8 mouse cellular contexts compared by ENCODE assay signal in the genomic region with DNA sequence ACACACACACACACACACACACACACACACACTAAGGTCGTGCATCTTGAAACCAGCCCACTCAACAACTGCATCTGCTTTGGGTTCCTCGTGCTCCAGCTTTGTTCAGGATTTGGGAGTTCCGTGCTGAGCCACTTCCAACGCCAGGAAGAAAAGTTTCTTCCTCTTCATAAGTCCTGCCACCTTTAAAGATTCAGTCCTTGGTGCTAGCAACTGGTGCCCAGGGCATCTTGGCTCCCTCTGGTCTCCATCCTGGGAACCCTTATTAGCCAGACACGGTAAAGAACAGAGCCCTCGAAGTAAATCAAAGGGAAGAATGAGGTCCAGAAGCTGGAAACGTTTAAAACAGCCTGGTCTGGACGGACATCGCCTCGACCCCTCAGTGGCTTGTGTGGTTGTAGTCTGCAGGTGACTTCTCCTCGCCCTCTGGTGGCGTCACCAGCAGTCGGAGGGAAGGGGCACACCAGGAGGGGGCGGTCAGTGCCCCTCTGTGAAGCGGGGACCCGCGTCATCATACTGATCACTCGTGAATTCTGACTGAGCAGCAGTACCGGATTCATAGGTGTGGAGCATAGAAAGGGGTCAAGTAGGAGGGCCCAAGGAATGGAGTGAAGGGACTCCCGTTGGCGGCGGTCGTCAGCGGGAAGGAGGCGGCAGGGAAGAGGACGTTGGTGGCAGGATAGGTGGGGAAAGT. TPM values are rescaled to one million over a fixed set of nuclear protein-coding genes. Genes with fewer than 3 reads are reported as not detected.
A peak's percentile ranks its signal among the peaks of the same experiment; 100 is the strongest.
DNase-seq lines count a peak whose midpoint lies in the region; ATAC-seq and TF ChIP-seq lines count a peak whose summit lies in the region.

No protein-coding gene starts in this region.

- H3K9ac ChIP-seq in kidney, postnatal 0 days (ENCODE audit: low read depth, low read length): no peak overlapping the region
- 0 out of 2 replicates have a peak overlapping the region, but pooled peaks have one; percentile 28 for H3K9ac ChIP-seq in embryonic facial prominence, embryonic 14.5 days (ENCODE audit: low read depth, low read length)
- no peak overlapping the region for H3K9ac ChIP-seq in limb, embryonic 11.5 days (ENCODE audit: low read length)
- H3K9ac ChIP-seq in neural tube, embryonic 12.5 days: peak overlapping the region; percentile 26; the same call in 1 of the 2 replicates

- H3K4me2 ChIP-seq in kidney, postnatal 0 days (ENCODE audit: low read length): peak overlapping the region; percentile 79
- H3K4me2 ChIP-seq in embryonic facial prominence, embryonic 14.5 days (ENCODE audit: low read depth, low read length): peak overlapping the region; percentile 89
- peak overlapping the region; percentile 78 for H3K4me2 ChIP-seq in limb, embryonic 11.5 days (ENCODE audit: low read depth, severe bottlenecking)
- peak overlapping the region; percentile 85 for H3K4me2 ChIP-seq in neural tube, embryonic 12.5 days (replicated peaks)

- peak; percentile 26; the same call in 1 of the 2 replicates for TF ChIP-seq CTCF in kidney, postnatal 0 days (IDR thresholded peaks at IDR 0.05; ENCODE audit: low read depth)

- H3K4me3 ChIP-seq in kidney, postnatal 0 days (replicated peaks; ENCODE audit: low read depth, low read length): peak overlapping the region; percentile 46
- H3K4me3 ChIP-seq in embryonic facial prominence, embryonic 14.5 days (ENCODE audit: low read depth, low read length): peak overlapping the region; percentile 48
- H3K4me3 ChIP-seq in limb, embryonic 11.5 days (ENCODE audit: low read depth, low read length): peak overlapping the region; percentile 43
- peak overlapping the region; percentile 41 for H3K4me3 ChIP-seq in neural tube, embryonic 12.5 days

- no peaks in the 10 kb centered on the region for H3K36me3 ChIP-seq in kidney, postnatal 0 days (ENCODE audit: insufficient read depth, low read length)
- H3K36me3 ChIP-seq in embryonic facial prominence, embryonic 14.5 days (ENCODE audit: control insufficient read depth, insufficient read depth, low read length): no peaks in the 10 kb centered on the region
- H3K36me3 ChIP-seq in limb, embryonic 11.5 days (ENCODE audit: control insufficient read depth, insufficient read depth, low read length): no peaks in the 10 kb centered on the region
- H3K36me3 ChIP-seq in neural tube, embryonic 12.5 days: no peaks in the 10 kb centered on the region

- WGBS in kidney, postnatal 0 days: 11% methylated on average over 26 of the region's 26 CpGs
- 10% methylated on average over 26 of the region's 26 CpGs for WGBS in embryonic facial prominence, embryonic 14.5 days
- WGBS in limb, embryonic 11.5 days: 7% methylated on average over 26 of the region's 26 CpGs
- WGBS in neural tube, embryonic 12.5 days: 5% methylated on average over 26 of the region's 26 CpGs

- no peaks in the 10 kb centered on the region for H3K9me3 ChIP-seq in kidney, postnatal 0 days (replicated peaks; ENCODE audit: low read length)
- H3K9me3 ChIP-seq in embryonic facial prominence, embryonic 14.5 days (ENCODE audit: control insufficient read depth, low read length): no peaks in the 10 kb centered on the region
- H3K9me3 ChIP-seq in limb, embryonic 11.5 days (ENCODE audit: control insufficient read depth, low read length): no peaks in the 10 kb centered on the region
- H3K9me3 ChIP-seq in neural tube, embryonic 12.5 days: no peaks in the 10 kb centered on the region

- peaks cover 12% of the 10 kb centered on the region; the same call in 1 of the 2 replicates for H3K4me1 ChIP-seq in kidney, postnatal 0 days (replicated peaks; ENCODE audit: insufficient read depth, low read length)
- H3K4me1 ChIP-seq in embryonic facial prominence, embryonic 14.5 days (ENCODE audit: control insufficient read depth, insufficient read depth, low read length): peaks cover 13% of the 10 kb centered on the region
- H3K4me1 ChIP-seq in limb, embryonic 11.5 days (ENCODE audit: control insufficient read depth, insufficient read depth, low read length): peaks cover 17% of the 10 kb centered on the region
- peaks cover 33% of the 10 kb centered on the region for H3K4me1 ChIP-seq in neural tube, embryonic 12.5 days

- H3K27ac ChIP-seq in kidney, postnatal 0 days: no peak overlapping the region
- H3K27ac ChIP-seq in embryonic facial prominence, embryonic 14.5 days (replicated peaks; ENCODE audit: low read depth, low read length): no peak overlapping the region
- no peak overlapping the region for H3K27ac ChIP-seq in limb, embryonic 11.5 days (replicated peaks; ENCODE audit: low read depth, low read length)
- H3K27ac ChIP-seq in neural tube, embryonic 12.5 days: no peak overlapping the region

- DNase-seq in kidney, postnatal 0 days (ENCODE audit: low spot score): no peak
- DNase-seq in kidney, adult 11 months: no peak
- DNase-seq in embryonic facial prominence, embryonic 14.5 days (ENCODE audit: low spot score): no peak
- no peak for DNase-seq in limb, embryonic 11.5 days (ENCODE audit: low spot score)
- no peak for DNase-seq in cerebellum, postnatal 4 days (ENCODE audit: low spot score in 2 of 2)
- no peak for DNase-seq in thymus, adult 18-20 months
- no peak for DNase-seq in urinary bladder, postnatal 10 days (ENCODE audit: low spot score)

- peaks cover 59% of the 10 kb centered on the region for H3K27me3 ChIP-seq in kidney, postnatal 0 days (ENCODE audit: insufficient read depth, low read length)
- peaks cover 70% of the 10 kb centered on the region for H3K27me3 ChIP-seq in embryonic facial prominence, embryonic 14.5 days (replicated peaks; ENCODE audit: control insufficient read depth, insufficient read depth, low read length)
- H3K27me3 ChIP-seq in limb, embryonic 11.5 days (ENCODE audit: control insufficient read depth, insufficient read depth, low read length): peaks cover 58% of the 10 kb centered on the region
- H3K27me3 ChIP-seq in neural tube, embryonic 12.5 days (replicated peaks): peaks cover 66% of the 10 kb centered on the region

- no peak for ATAC-seq in kidney, postnatal 0 days (replicated peaks; ENCODE audit: low FRiP score, low read depth)
- ATAC-seq in embryonic facial prominence, embryonic 14.5 days (ENCODE audit: low read depth): no peak
- ATAC-seq in limb, embryonic 11.5 days (ENCODE audit: insufficient number of reproducible peaks, low FRiP score, low TSS enrichment, low read depth): no peak
- ATAC-seq in neural tube, embryonic 12.5 days (ENCODE audit: low FRiP score, low read depth): no peak

RNA-seq across cellular contexts. Expression of a gene that starts 2.7 kb away (rescaled TPM):
- 0.05 and 0.07 TPM in 2 replicates for polyA plus RNA-seq in kidney, postnatal 0 days (2015; fragmentation: Nextera tagmentation; extraction: Ambion mirVana)
- polyA plus RNA-seq in embryonic facial prominence, embryonic 14.5 days (2014; fragmentation: Nextera tagmentation; extraction: Ambion mirVana): not detected in 2 replicates
- polyA plus RNA-seq in limb, embryonic 11.5 days (2014; fragmentation: Nextera tagmentation; extraction: Ambion mirVana): 0.04 and 0.09 TPM in 2 replicates
- polyA plus RNA-seq in neural tube, embryonic 12.5 days (2016; fragmentation: Nextera tagmentation; extraction: Ambion mirVana): 1.4 and 1.6 TPM in 2 replicates

RNA-seq across cellular contexts. Expression of a gene that starts 13.7 kb away (rescaled TPM):
- polyA plus RNA-seq in kidney, postnatal 0 days (2015; fragmentation: Nextera tagmentation; extraction: Ambion mirVana): 16.5 and 16.8 TPM in 2 replicates
- 14.3 and 20.7 TPM in 2 replicates for polyA plus RNA-seq in embryonic facial prominence, embryonic 14.5 days (2014; fragmentation: Nextera tagmentation; extraction: Ambion mirVana)
- polyA plus RNA-seq in limb, embryonic 11.5 days (2014; fragmentation: Nextera tagmentation; extraction: Ambion mirVana): 20.6 and 22.4 TPM in 2 replicates
- polyA plus RNA-seq in neural tube, embryonic 12.5 days (2016; fragmentation: Nextera tagmentation; extraction: Ambion mirVana): 22.0 and 26.1 TPM in 2 replicates

RNA-seq across cellular contexts. Expression of a gene that starts 20.5 kb away (rescaled TPM):
- 139 and 151 TPM in 2 replicates for polyA plus RNA-seq in kidney, postnatal 0 days (2015; fragmentation: Nextera tagmentation; extraction: Ambion mirVana)
- polyA plus RNA-seq in embryonic facial prominence, embryonic 14.5 days (2014; fragmentation: Nextera tagmentation; extraction: Ambion mirVana): 268 and 274 TPM in 2 replicates
- 136 and 139 TPM in 2 replicates for polyA plus RNA-seq in limb, embryonic 11.5 days (2014; fragmentation: Nextera tagmentation; extraction: Ambion mirVana)
- polyA plus RNA-seq in neural tube, embryonic 12.5 days (2016; fragmentation: Nextera tagmentation; extraction: Ambion mirVana): 98.4 and 98.6 TPM in 2 replicates

Comparison
In these comparisons a context has a peak if more than half of its experiments do, and no peak if none do; other contexts are left out.
1. H3K9ac ChIP-seq: peak in embryonic facial prominence, embryonic 14.5 days (single experiment) and neural tube, embryonic 12.5 days (single experiment); none in kidney, postnatal 0 days (single experiment) and limb, embryonic 11.5 days (single experiment).
2. Peak in every context shown above with its lines, with median percentiles within 50 percentile points of each other: H3K4me2 ChIP-seq and H3K4me3 ChIP-seq.